Mouse (Mus musculus) adrenal gland, postnatal 4 days (tissue): ENCODE results near the gene Id2. TPM values are rescaled to one million over a fixed set of nuclear protein-coding genes. Genes with fewer than 3 reads are reported as not detected.

Source experiments
- DNase-seq, 2 experiments: peaks; one replicate each; pipeline ENCODE4 v3.0.0; 2021 to 2022; ENCODE audit warnings: low spot score in 2 of 2, mixed read lengths in 2 of 2
- total RNA-seq, 2 experiments: library from RNA; stranded (reverse); gene quantifications; 2 replicates each; pipeline ENCODE4 v1.2.3; 2021

Gene Id2
- total RNA-seq, 2 experiments from 2014 or later: 463 to 511 TPM

DNA sequence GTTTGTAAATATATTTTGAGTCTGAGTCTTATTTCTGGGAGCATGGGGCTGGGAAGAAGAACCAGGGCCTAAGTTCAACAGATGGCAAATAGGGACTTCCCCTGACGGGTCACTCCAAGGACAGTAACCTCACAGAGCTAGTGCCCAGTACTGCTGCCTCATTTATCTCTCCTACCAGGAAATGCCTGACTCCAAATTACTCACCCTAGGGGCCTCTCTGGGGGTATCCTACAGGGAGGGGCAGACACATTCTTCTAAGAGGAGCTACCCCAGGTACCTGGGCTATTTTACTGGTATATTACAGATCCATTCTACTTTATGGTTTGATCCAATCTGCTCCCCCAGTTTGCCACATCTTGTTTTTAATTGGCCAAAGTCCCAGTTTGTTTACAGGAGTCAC lies 7.5 kb downstream of the Id2 start:
- no peak for DNase-seq

DNA sequence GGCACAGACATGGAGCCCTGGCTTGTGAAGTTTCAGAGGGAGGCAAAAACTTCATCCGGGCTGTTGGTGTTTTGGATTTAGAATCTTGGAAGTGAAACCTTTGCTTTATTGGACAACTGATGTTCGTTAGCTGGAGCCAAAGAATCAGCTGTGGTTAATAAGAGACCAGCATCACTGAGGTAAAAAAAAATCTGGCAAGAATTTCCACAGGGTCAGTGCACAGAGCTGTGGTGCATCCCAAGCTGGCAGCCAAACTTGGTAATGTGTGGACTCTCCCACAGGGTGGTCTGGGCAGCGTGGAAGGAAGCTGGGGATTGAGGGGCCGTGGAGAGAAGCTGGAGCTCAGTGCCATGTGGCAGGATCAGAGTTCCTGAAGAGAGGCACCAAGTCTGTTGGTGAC lies 10.0 kb downstream of the Id2 start:
- DNase-seq: no peak

DNA sequence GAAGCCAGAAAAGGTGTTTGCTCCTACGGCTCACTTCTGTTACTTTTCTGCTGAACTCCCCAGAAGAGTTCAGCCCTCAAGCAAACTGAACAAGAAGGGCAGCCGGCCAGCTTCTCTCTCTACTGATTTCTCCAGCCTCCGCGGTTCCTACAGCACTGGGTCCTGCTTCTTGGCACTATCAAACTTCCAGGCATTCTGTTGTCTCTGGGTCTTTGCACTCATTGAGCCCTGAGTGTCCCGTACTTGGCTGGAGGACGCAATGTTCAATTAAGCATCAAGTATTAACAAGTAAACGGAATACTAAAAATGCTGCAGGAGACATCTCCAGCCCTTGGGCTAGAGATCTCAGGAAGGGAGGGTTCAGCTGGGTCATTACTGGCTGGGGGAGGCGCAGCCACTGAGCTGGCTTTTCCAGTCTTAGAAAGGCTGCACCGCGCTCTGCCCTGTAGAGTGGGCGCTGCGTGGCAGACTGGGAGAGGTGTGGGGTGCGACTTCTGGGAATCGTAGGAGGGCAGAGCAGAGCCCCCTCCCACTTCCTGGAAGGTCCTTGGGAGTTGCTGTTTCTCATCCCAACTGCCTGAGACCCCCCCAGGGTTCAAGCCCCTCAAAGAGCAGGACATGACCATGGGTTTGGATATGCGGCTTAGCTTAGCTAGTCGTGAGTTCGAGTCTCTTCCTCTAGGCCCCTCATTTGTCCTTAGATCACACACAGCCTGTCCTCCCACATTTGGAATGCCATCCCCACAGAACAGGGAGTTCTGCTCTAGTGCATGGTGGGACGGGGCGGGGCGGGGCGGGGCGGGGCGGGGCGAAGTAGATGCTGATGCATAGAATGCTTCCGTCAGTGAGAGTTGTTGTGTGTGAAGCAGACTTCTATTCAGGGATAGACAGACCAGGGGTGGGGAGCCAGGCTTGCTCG lies 13.4 kb downstream of the Id2 start:
- DNase-seq: no peak

DNA sequence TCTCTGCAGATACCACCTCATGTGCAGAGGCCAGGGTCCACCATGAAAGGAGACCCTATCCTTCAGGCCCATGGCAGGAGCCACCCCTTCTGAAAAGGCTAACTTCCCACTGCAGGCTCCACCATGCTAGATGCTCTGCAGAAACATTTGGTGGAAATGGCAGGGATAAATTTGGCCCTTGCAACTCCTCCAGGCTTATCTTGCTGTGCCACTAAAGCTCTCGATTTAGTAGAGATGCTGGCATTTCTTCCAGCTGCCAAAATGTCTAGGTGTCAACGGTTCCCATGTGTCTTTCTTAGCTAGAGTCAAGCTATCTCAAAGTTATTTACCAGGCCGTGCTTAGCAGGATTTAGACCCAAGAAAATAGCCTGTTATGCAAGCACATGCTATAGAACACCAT lies 22.6 kb downstream of the Id2 start:
- no peak for DNase-seq

DNA sequence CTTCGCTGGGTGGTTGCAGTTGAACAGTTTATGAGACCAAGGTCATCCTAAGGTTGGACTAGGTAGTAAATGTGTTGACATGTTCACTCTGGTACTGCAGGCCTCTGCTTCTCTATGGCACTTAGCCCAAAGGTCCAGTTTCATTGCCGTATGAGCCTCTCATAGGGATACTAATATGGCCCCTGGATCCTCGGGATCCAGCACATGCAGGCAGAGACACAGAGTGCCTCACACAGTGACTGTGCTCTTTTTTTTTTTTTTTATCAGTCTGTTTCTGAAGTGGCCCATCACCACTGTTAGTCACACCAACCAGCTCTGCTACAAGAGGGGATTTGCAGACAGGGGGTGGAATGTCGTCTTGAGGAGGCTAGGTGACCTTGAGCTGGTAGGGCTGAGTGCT lies 23.6 kb downstream of the Id2 start:
- no peak for DNase-seq

DNA sequence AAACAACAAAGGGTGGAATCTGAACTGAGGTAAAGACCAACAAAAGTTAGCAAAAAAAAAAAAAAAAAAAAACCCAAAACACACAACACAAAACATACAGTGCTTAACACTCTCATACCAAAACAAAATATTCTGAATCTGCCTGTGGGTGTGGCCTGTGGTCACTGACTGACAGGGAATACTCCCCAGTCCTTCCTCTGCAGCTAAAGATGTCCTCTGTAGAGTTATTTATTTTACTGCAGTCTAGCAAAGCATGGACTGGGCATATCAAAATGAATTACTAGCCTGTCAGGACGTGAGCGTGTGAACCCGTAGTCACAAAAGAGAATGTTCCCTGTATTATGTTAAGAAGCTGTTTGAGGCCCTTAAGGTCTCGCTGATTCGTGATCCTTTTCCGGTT lies 34.7 kb downstream of the Id2 start:
- DNase-seq: no peak

DNA sequence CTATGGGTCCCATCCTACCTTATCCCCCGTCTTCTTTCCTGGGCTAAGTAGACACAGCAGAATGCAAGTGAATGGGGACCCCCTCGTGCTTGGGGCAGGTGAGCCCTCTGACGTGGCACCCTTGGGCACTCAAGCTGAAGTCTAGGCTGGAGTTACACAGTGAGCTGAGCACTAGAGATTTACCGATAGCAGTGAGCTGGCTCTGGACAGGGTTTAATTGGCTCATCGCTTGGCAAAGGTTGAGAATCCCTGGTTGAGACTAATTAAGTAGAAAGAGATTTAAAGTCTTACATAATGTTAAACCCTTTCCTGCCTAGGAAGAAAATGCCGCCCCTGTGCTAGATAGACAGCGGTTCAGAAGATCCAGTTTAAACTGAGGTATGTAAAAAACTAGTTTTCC lies 36.0 kb downstream of the Id2 start:
- no peak for DNase-seq

DNA sequence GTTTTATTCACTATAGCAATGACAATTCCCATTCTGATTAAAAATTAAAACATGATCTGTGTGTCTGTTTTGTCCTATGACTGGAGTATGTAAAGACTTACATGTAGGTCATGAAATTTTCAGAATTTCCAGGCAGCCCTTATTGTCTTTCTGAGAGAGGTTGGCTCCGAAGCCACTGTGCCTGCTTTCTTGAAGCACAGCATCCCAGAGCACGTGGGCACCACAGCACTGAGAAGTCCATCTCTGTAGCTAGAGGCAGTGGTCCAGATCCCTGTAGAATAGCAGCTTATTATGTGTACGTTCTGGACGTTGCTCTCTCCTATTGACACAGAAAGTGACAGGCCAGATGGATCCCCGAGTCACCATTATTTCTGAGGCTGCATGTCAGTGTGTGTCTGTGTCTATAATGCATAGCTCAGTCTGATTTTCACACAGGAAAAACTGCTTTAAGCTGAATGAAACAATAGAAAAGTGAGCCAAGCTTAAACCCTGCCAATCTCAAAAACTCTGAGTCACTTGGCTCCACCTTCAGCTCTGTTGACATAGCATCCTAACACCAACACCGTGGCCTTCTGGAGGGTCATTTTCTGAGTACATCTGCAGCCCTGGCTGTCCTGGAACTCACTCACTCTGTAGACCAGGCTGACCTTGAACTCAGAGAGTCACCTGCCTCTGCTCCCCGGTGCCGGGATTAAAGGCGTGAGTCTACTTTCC lies 37.3 kb downstream of the Id2 start:
- no peak for DNase-seq

DNA sequence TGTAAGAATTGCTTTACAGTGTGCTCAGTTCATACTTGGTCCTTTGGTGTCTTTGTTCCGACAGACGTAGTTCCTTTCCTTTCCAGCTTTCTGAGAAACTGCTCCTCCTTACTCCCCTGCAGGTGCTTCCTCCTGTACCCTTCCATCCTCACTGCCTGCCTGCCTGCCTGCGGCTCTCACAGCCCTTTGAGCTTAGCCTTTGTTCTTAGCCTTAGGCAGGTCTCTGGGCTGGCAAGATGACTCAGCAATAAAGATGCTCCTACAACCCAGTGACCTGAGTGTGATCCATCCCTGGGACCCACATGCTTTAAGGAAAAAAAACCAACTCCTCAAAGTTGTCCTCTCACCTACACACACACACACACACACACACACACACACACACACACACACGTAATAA lies 42.0 kb downstream of the Id2 start:
- DNase-seq: no peak

DNA sequence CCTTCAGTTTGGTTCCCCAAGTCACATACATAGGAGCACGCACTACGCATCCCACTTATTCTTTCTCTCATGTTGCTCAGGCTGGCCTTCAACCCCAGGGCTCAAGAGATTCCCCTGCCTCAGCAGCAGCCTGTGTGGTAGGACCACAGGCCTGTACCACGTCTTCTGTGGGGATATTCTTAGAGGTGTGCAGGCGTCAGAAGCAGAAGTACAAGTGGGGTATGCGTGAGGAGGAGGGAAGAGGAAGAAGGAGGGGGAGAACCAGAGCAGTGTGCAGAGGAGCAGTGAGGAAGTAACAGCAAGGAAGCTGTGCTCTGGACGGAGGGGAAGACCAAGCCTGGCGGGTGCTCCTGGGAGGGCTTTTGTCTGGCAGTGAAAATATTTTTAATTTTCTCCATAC lies 42.4 kb downstream of the Id2 start:
- no peak for DNase-seq

DNA sequence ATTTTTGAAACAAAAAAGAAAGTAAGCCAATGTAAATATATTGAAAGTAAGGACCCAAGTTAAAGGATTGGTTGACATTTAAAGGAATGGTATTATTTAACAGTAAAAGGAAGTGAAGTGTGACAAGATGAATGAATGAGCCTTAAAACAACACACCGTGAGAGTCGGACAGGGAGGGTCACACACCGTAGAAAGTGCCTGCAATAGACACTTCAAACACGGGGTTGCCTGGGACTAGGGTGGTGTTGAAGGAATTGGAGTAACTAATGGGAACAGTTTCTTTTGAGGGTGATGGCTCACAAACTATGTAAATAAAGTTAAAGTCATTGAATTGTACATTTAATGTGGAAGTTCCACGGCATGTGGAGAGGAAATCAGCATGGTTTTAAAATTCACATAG lies 47.7 kb downstream of the Id2 start:
- DNase-seq: no peak

DNA sequence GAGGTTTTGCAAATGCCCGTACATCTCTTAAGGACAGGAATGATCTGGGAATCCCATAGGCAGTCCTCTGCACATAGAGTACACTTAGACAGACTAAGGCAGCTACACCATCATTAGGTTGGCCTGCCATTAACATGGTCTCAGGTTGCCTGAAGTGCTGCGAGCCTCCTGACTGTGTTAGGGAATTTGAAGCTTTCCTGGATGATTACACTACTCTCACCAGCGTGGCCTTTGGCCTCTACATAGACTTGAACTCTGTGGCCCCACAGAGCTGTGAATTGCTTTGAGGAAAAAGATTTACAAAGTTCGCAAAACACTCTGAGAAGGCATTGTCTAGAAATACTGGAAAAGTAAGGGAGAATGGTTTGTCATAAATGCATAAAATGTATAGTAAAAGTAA lies 52.4 kb downstream of the Id2 start:
- no peak for DNase-seq

DNA sequence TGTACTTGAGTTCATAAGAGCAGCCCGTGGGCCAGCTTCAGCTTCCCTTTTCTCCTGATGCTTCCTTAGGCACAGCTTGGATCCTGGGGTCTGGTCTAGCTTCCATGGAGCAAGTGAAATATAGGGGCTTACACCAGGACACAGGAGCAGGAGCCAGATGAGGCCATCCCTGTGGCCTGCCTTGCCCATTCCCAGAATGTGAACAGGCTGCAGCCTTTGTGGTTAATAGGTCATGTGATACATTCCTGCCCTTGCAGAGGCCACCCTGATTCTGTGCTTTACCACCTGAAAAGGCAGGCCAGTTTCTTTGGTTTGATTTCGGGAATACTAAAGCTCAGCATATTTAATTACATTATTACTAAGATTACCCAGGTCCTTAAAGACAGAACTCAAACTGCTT lies 52.9 kb downstream of the Id2 start:
- no peak for DNase-seq

Other genes starting within 250 kb of the Id2 start
- 100 to 1,000 TPM in 1 of 2 experiments, 10 to 100 TPM in 1; 94.4 to 126 TPM for gene Kidins220, start 122.2 kb downstream of the Id2 start, total RNA-seq